Mouse (Mus musculus) neural tube, embryonic 14.5 days (tissue): ENCODE measurements around the gene Mal. TPM values are rescaled to one million over a fixed set of nuclear protein-coding genes. Genes with fewer than 3 reads are reported as not detected.
"Not testable (repeated sequence)": the region's sequence is repeated elsewhere in the genome, so short reads cannot be mapped to it uniquely, and the experiment has no call there.

Source experiments
- ATAC-seq: fragments of 200-750 bp; cut with Nextera tagmentation; 2 replicates; pipeline ENCODE4 v1.8.0; 2017; ENCODE audit warnings: low read depth, mild to moderate bottlenecking, moderate TSS enrichment, moderate library complexity
- H3K27ac ChIP-seq: fragments of 300-500 bp; sonication (generic); 2 replicates; pipeline ENCODE4 v1.5.1; 2014; ENCODE audit warnings: low read depth, mild to moderate bottlenecking, control low read depth, low read length, moderate library complexity, mixed read lengths
- H3K27me3 ChIP-seq: fragments of 300-500 bp; sonication (generic); 2 replicates; pipeline ENCODE4 v1.6.1; 2014; ENCODE audit warnings: low read length; ENCODE audit not compliant: control insufficient read depth, insufficient read depth
- H3K36me3 ChIP-seq: fragments of 300-500 bp; sonication (generic); 2 replicates; pipeline ENCODE4 v1.6.1; 2014; ENCODE audit warnings: low read length, mixed read lengths; ENCODE audit not compliant: control insufficient read depth, insufficient read depth
- H3K4me1 ChIP-seq: fragments of 300-500 bp; sonication (generic); 2 replicates; pipeline ENCODE4 v1.6.1; 2014; ENCODE audit warnings: low read length; ENCODE audit not compliant: control insufficient read depth, insufficient read depth
- H3K4me2 ChIP-seq: fragments of 300-500 bp; sonication (generic); 2 replicates; pipeline ENCODE4 v1.6.1; 2014; ENCODE audit warnings: mild to moderate bottlenecking, low read depth, low read length, control low read depth
- H3K4me3 ChIP-seq: fragments of 300-500 bp; sonication (generic); 2 replicates; pipeline ENCODE4 v1.5.1; 2014; ENCODE audit warnings: low read depth, low read length, control low read depth, mixed read lengths
- H3K9ac ChIP-seq: fragments of 300-500 bp; sonication (generic); replicated peaks from 2 replicates; pipeline ENCODE4 v1.6.1; 2014; ENCODE audit warnings: low read depth, mild to moderate bottlenecking, control low read depth, low read length, mixed read lengths
- H3K9me3 ChIP-seq: fragments of 300-500 bp; sonication (generic); 2 replicates; pipeline ENCODE4 v1.6.1; 2016; ENCODE audit warnings: low read length; ENCODE audit not compliant: control insufficient read depth
- WGBS: fragments of 180-500 bp; shearing (Covaris S2); extraction: QIAGEN DNeasy Blood & Tissue Kit; methylation state at CpG from one replicate; pipeline ENCODE4 v1.1.7; 2014; 5-methylcytosine and 5-hydroxymethylcytosine counted together
- polyA plus RNA-seq: library from polyadenylated mRNA; unstranded; fragments of >200 nt; fragmentation: Nextera tagmentation; extraction: Ambion mirVana; gene quantifications from 2 replicates; pipeline ENCODE4 v1.2.1, GENCODE M21; 2014

Mal gene
- polyA plus RNA-seq, 1 experiment from 2014 or later = 0.90 TPM

- H3K4me1 ChIP-seq = no peaks in the 10 kb centered on the region
- no peak overlapping the region for H3K4me3 ChIP-seq
- no peaks in the 10 kb centered on the region for H3K9me3 ChIP-seq
- H3K27ac ChIP-seq = no peak overlapping the region
- ATAC-seq = no peak
- no peak overlapping the region for H3K9ac ChIP-seq
- H3K36me3 ChIP-seq = peaks cover 20% of the 10 kb centered on the region
- 7% methylated on average over 5 of the region's 5 CpGs for WGBS
- H3K27me3 ChIP-seq = no peaks in the 10 kb centered on the region
- H3K4me2 ChIP-seq = no peak overlapping the region
Observed at GRCm38 (mm10) chr2:127608986-127609385, 47.5 kb downstream of the Mal start.

- H3K36me3 ChIP-seq = peaks cover 22% of the 10 kb centered on the region
- no peak overlapping the region for H3K4me2 ChIP-seq
- no peak overlapping the region for H3K9ac ChIP-seq
- peak; percentile 51; the same call in 1 of the 2 replicates for ATAC-seq
- no peak overlapping the region for H3K4me3 ChIP-seq
- no peaks in the 10 kb centered on the region for H3K9me3 ChIP-seq
- H3K4me1 ChIP-seq = no peaks in the 10 kb centered on the region
- no peak overlapping the region for H3K27ac ChIP-seq
- 53% methylated on average over 3 of the region's 3 CpGs for WGBS
- H3K27me3 ChIP-seq = no peaks in the 10 kb centered on the region
Observed at GRCm38 (mm10) chr2:127608234-127608633, 48.3 kb downstream of the Mal start.

GRCm38 (mm10) chr2:127605203-127605602 lies 51.3 kb downstream of the Mal start:
- Histone ChIP-seq H3K36me3 (peaks cover 41% of the 10 kb centered on the region), H3K9ac (no peak overlapping the region)
- 91% methylated on average over 3 of the region's 3 CpGs for WGBS

GRCm38 (mm10) chr2:127603383-127603782 lies 53.1 kb downstream of the Mal start:
- not testable (repeated sequence) for H3K27me3 ChIP-seq, H3K4me3 ChIP-seq, H3K27ac ChIP-seq, H3K9me3 ChIP-seq, H3K4me1 ChIP-seq, H3K9ac ChIP-seq, ATAC-seq, H3K4me2 ChIP-seq
- H3K36me3 ChIP-seq = peaks cover 48% of the 10 kb centered on the region
- WGBS = 93% methylated on average over 5 of the region's 8 CpGs

More at GRCm38 (mm10) chr2:127605203-127605602, 51.3 kb downstream of the Mal start:
- no peaks in the 10 kb centered on the region for H3K4me1 ChIP-seq
- no peak overlapping the region for H3K4me3 ChIP-seq
- no peak for ATAC-seq
- no peaks in the 10 kb centered on the region for H3K27me3 ChIP-seq
- no peak overlapping the region for H3K4me2 ChIP-seq
- no peaks in the 10 kb centered on the region for H3K9me3 ChIP-seq
- no peak overlapping the region for H3K27ac ChIP-seq

GRCm38 (mm10) chr2:127590840-127591239 lies 65.7 kb downstream of the Mal start:
- Histone ChIP-seq H3K27me3 (no peaks in the 10 kb centered on the region), H3K9ac (no peak overlapping the region), H3K4me3 (no peak overlapping the region), H3K4me2 (no peak overlapping the region), H3K27ac (no peak overlapping the region), H3K4me1 (peaks cover 15% of the 10 kb centered on the region), H3K9me3 (no peaks in the 10 kb centered on the region), H3K36me3 (peaks cover 14% of the 10 kb centered on the region)
- WGBS = 81% methylated on average over 4 of the region's 4 CpGs
- no peak for ATAC-seq

- Histone ChIP-seq H3K36me3 (peaks cover 11% of the 10 kb centered on the region), H3K27me3 (no peaks in the 10 kb centered on the region), H3K9me3 (no peaks in the 10 kb centered on the region), H3K9ac (no peak overlapping the region), H3K27ac (no peak overlapping the region), H3K4me1 (peaks cover 15% of the 10 kb centered on the region), H3K4me3 (no peak overlapping the region), H3K4me2 (no peak overlapping the region)
- 85% methylated on average over 15 of the region's 15 CpGs for WGBS
- ATAC-seq = no peak
Observed at GRCm38 (mm10) chr2:127590204-127590603, 66.3 kb downstream of the Mal start.

- H3K4me2 ChIP-seq = no peak overlapping the region
Observed at GRCm38 (mm10) chr2:127588897-127589296, 67.6 kb downstream of the Mal start.

GRCm38 (mm10) chr2:127587514-127587844 lies 69.0 kb downstream of the Mal start:
- Histone ChIP-seq H3K9me3 (no peaks in the 10 kb centered on the region), H3K27me3 (no peaks in the 10 kb centered on the region), H3K9ac (peak overlapping the region; percentile 88), H3K4me3 (peak overlapping the region; percentile 80), H3K27ac (peak overlapping the region; percentile 94), H3K36me3 (no peaks in the 10 kb centered on the region), H3K4me2 (peak overlapping the region; percentile 73), H3K4me1 (peaks cover 20% of the 10 kb centered on the region)
- ATAC-seq = peak; percentile 28
- WGBS = under 1% methylated on average over 22 of the region's 22 CpGs

More at GRCm38 (mm10) chr2:127588897-127589296, 67.6 kb downstream of the Mal start:
- H3K4me3 ChIP-seq = no peak overlapping the region
- no peaks in the 10 kb centered on the region for H3K27me3 ChIP-seq
- H3K9me3 ChIP-seq = no peaks in the 10 kb centered on the region
- ATAC-seq = no peak
- H3K9ac ChIP-seq = no peak overlapping the region
- 93% methylated on average over 9 of the region's 9 CpGs for whole genome bisulfite sequencing
- H3K4me1 ChIP-seq = peaks cover 17% of the 10 kb centered on the region
- no peak overlapping the region for H3K27ac ChIP-seq
- H3K36me3 ChIP-seq = 0 out of 2 replicates have a peak, but pooled peaks cover 3% of the 10 kb centered on the region

GRCm38 (mm10) chr2:127586694-127587513 lies 69.6 kb downstream of the Mal start, which contains the start of the genes Zfp661 and Mrps5:
Zfp661 (minus strand) TSS chr2:127587094.
Mrps5 (plus strand) TSS chr2:127587222.
- no peaks in the 10 kb centered on the region for H3K36me3 ChIP-seq
- H3K4me2 ChIP-seq = peak within 1 kb of the TSS; percentile 73
- peak within 1 kb of the TSS; percentile 80 for H3K4me3 ChIP-seq
- peak; percentile 87 for ATAC-seq
- WGBS = 5% methylated on average over 39 of the region's 39 CpGs
- H3K27ac ChIP-seq = peak within 1 kb of the TSS; percentile 94
- peak within 1 kb of the TSS; percentile 88 for H3K9ac ChIP-seq
- peaks cover 20% of the 10 kb centered on the region for H3K4me1 ChIP-seq
- no peaks in the 10 kb centered on the region for H3K9me3 ChIP-seq
- no peaks in the 10 kb centered on the region for H3K27me3 ChIP-seq
